ENCODE assay signal across 19 mouse cellular contexts in the genomic region with DNA sequence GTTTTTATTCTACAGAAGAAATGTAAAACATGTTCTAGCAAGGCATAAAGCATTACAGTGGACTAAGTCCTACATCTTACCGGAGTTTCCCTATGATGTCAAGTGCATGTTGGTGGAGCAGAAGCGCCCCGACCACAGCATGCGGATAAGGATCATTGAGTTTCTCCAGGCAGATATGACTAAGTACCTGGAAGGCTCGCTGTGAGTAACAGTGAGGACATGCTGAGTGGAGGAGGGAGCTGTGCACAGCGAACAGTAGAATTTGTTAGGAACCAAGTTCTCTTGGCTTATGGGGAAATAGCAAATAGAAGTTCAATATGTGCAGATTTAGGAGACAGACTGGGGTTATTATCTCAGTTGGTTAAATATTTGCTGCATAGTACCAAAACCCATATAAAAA. TPM values are rescaled to one million over a fixed set of nuclear protein-coding genes. Genes with fewer than 3 reads are reported as not detected.
"Had no signal": no experiment of that assay in that cellular context is flagged by ENCODE, and none has a peak within 500 bp of the region (broad histone marks: within the 10 kb centered on the region; RNA-seq: fewer than 3 reads in every experiment).

No protein-coding gene starts in this region.

- H3K27me3 ChIP-seq: lung, embryonic 15.5 days; megakaryocyte, embryonic 14.5 days; midbrain, embryonic 13.5 days; midbrain, embryonic 15.5 days; neural tube, embryonic 12.5 days; stomach, embryonic 15.5 days had no signal

- H3K9me3 ChIP-seq: lung, embryonic 15.5 days; midbrain, embryonic 13.5 days; midbrain, embryonic 15.5 days; neural tube, embryonic 12.5 days; stomach, embryonic 15.5 days had no signal

- H3K4me1 ChIP-seq: lung, embryonic 15.5 days; megakaryocyte, embryonic 14.5 days; midbrain, embryonic 15.5 days; neural tube, embryonic 12.5 days; stomach, embryonic 15.5 days had no signal

- DNase-seq: lung, adult 2 months; lung, postnatal 14 days; lung, postnatal 36 days; right cerebral cortex, postnatal 14 days; thymus, adult 2 months; thymus, postnatal 25 days; thymus, postnatal 4 days had no signal

- H3K36me3 ChIP-seq: lung, embryonic 15.5 days; midbrain, embryonic 13.5 days; midbrain, embryonic 15.5 days; neural tube, embryonic 12.5 days; stomach, embryonic 15.5 days had no signal

- H3K27ac ChIP-seq: lung, embryonic 15.5 days; macrophage; midbrain, embryonic 13.5 days; midbrain, embryonic 15.5 days; neural tube, embryonic 12.5 days; stomach, embryonic 15.5 days; stomach, postnatal 0 days had no signal

- H3K4me3 ChIP-seq: lung, embryonic 15.5 days; megakaryocyte, embryonic 14.5 days; midbrain, embryonic 13.5 days; midbrain, embryonic 15.5 days; neural tube, embryonic 12.5 days; stomach, embryonic 15.5 days had no signal

- H3K9ac ChIP-seq: lung, embryonic 15.5 days; midbrain, embryonic 13.5 days; midbrain, embryonic 15.5 days; neural tube, embryonic 12.5 days; stomach, embryonic 15.5 days had no signal

- H3K4me2 ChIP-seq: lung, embryonic 15.5 days; midbrain, embryonic 11.5 days; midbrain, embryonic 13.5 days; midbrain, embryonic 15.5 days; neural tube, embryonic 12.5 days; stomach, embryonic 15.5 days had no signal

- ATAC-seq: lung, postnatal 0 days; midbrain, embryonic 13.5 days; midbrain, embryonic 15.5 days had no signal

RNA-seq across cellular contexts. Expression of a gene that starts 15.0 kb away (rescaled TPM):
- polyA plus RNA-seq: macrophage; neural tube, embryonic 14.5 days; stomach, embryonic 15.5 days; stomach, postnatal 0 days; testis, adult 2 months had no signal
